Comparison of ENCODE assay signal across 9 mouse cellular contexts in genomic region chr3:154663976-154664581, GRCm38 (mm10). TPM values are rescaled to one million over a fixed set of nuclear protein-coding genes. Genes with fewer than 3 reads are reported as not detected.
DNase-seq lines count a peak whose midpoint lies in the region; ATAC-seq lines count a peak whose summit lies in the region.
"Had no signal": no experiment of that assay in that cellular context is flagged by ENCODE, and none has a peak within 500 bp of the region (broad histone marks: within the 10 kb centered on the region; RNA-seq: fewer than 3 reads in every experiment).

No protein-coding gene starts in this region.

- H3K27me3 ChIP-seq in forebrain, embryonic 12.5 days, result peaks cover 28% of the 10 kb centered on the region
- H3K27me3 ChIP-seq in hindbrain, embryonic 16.5 days (replicated peaks; ENCODE audit: control insufficient read depth, insufficient read depth, low read length), result no peaks in the 10 kb centered on the region
- H3K27me3 ChIP-seq in neural tube, embryonic 11.5 days (ENCODE audit: control insufficient read depth, insufficient read depth, low read length), result no peaks in the 10 kb centered on the region

- peaks cover 17% of the 10 kb centered on the region for H3K4me1 ChIP-seq in forebrain, embryonic 12.5 days
- peaks cover 17% of the 10 kb centered on the region for H3K4me1 ChIP-seq in hindbrain, embryonic 16.5 days (ENCODE audit: control insufficient read depth, insufficient read depth, low read depth, low read length)
- H3K4me1 ChIP-seq in neural tube, embryonic 11.5 days (ENCODE audit: control insufficient read depth, insufficient read depth, low read length), result no peaks in the 10 kb centered on the region

- 3% methylated on average over 20 of the region's 27 CpGs for WGBS in forebrain, embryonic 12.5 days
- WGBS in hindbrain, embryonic 16.5 days, result 1% methylated on average over 24 of the region's 27 CpGs
- WGBS in neural tube, embryonic 11.5 days, result 4% methylated on average over 25 of the region's 27 CpGs

- H3K36me3 ChIP-seq in forebrain, embryonic 12.5 days (replicated peaks), result no peaks in the 10 kb centered on the region
- no peaks in the 10 kb centered on the region for H3K36me3 ChIP-seq in hindbrain, embryonic 16.5 days (ENCODE audit: control insufficient read depth, insufficient read depth, low read length)
- no peaks in the 10 kb centered on the region for H3K36me3 ChIP-seq in neural tube, embryonic 11.5 days (ENCODE audit: control insufficient read depth, insufficient read depth, low read length)

- ATAC-seq in forebrain, embryonic 12.5 days (ENCODE audit: low FRiP score), result peak; percentile 90
- ATAC-seq in hindbrain, embryonic 16.5 days, result peak; percentile 93
- peak; percentile 79 for ATAC-seq in neural tube, embryonic 11.5 days (ENCODE audit: insufficient read depth, low FRiP score, low TSS enrichment)
- no peak for ATAC-seq in erythroblast, adult 5-6 weeks (replicated peaks; ENCODE audit: low FRiP score, poor library complexity, severe bottlenecking)

- H3K9me3 ChIP-seq in forebrain, embryonic 12.5 days, result no peaks in the 10 kb centered on the region
- H3K9me3 ChIP-seq in hindbrain, embryonic 16.5 days (ENCODE audit: control insufficient read depth, low read length), result no peaks in the 10 kb centered on the region
- H3K9me3 ChIP-seq in neural tube, embryonic 11.5 days (ENCODE audit: control insufficient read depth, low read length), result no peaks in the 10 kb centered on the region

- peak overlapping the region; percentile 76 for H3K27ac ChIP-seq in forebrain, embryonic 12.5 days
- peak overlapping the region; percentile 93 for H3K27ac ChIP-seq in hindbrain, embryonic 16.5 days (ENCODE audit: low read depth, low read length)
- 0 out of 2 replicates have a peak overlapping the region, but pooled peaks have one; percentile 4 for H3K27ac ChIP-seq in neural tube, embryonic 11.5 days (ENCODE audit: low read depth, low read length)

- peak overlapping the region; percentile 73 for H3K4me2 ChIP-seq in forebrain, embryonic 12.5 days
- H3K4me2 ChIP-seq in hindbrain, embryonic 16.5 days (ENCODE audit: low read length), result peak overlapping the region; percentile 71
- peak overlapping the region; percentile 63 for H3K4me2 ChIP-seq in neural tube, embryonic 11.5 days (ENCODE audit: low read depth)

- DNase-seq in ES-CJ7 (ENCODE audit: low read depth, low spot score), result peak; percentile 29
- DNase-seq in brain, adult 2 months (ENCODE audit: low read depth, low spot score), result peak; percentile 94
- peak; percentile 73 to 85 for DNase-seq in left cerebral cortex, adult 8-10 months (ENCODE audit: low spot score in 2 of 2)
- DNase-seq in neural tube, embryonic 11.5 days (ENCODE audit: low spot score), result peak; percentile 60
- DNase-seq in thymus, postnatal 25 days, result peak; percentile 75

- peak overlapping the region; percentile 60 for H3K9ac ChIP-seq in forebrain, embryonic 12.5 days
- peak overlapping the region; percentile 68 for H3K9ac ChIP-seq in hindbrain, embryonic 16.5 days (ENCODE audit: low read depth, low read length)
- peak overlapping the region; percentile 52 for H3K9ac ChIP-seq in neural tube, embryonic 11.5 days (ENCODE audit: low read length)

- peak overlapping the region; percentile 44 for H3K4me3 ChIP-seq in forebrain, embryonic 12.5 days (replicated peaks)
- peak overlapping the region; percentile 46 for H3K4me3 ChIP-seq in hindbrain, embryonic 16.5 days (ENCODE audit: low read length)
- peak overlapping the region; percentile 41 for H3K4me3 ChIP-seq in neural tube, embryonic 11.5 days (ENCODE audit: low read depth, low read length)
- H3K4me3 ChIP-seq: myocyte had no signal

RNA-seq across cellular contexts. Expression of gene Erich3, which starts 0.4 kb away (rescaled TPM):
- polyA plus RNA-seq in forebrain, embryonic 12.5 days (2016; fragmentation: Nextera tagmentation; extraction: Ambion mirVana), result 0.58 and 0.68 TPM in 2 replicates
- 2.3 and 2.4 TPM in 2 replicates for polyA plus RNA-seq in hindbrain, embryonic 16.5 days (2015; fragmentation: Nextera tagmentation; extraction: Ambion mirVana)
- total RNA-seq in left cerebral cortex, adult 8-10 months (2022), result 10 to 100 TPM; 13.9 to 16.2 (median 14.9) TPM
- 0.77 and 0.95 TPM in 2 replicates for polyA plus RNA-seq in neural tube, embryonic 11.5 days (2014; fragmentation: Nextera tagmentation; extraction: Ambion mirVana)
- total RNA-seq in erythroblast, adult 5-6 weeks (2015; ENCODE audit: low replicate concordance), result not detected in 2 replicates
- total RNA-seq in erythroblast, adult 5-6 weeks (2017; ENCODE audit: low replicate concordance), result not detected in 2 replicates
- polyA plus RNA-seq: myocyte had no signal

Comparison
In these comparisons a context has a peak if more than half of its experiments do, and no peak if none do; other contexts are left out.
1. DNase-seq: peak in every context shown above with its lines; median percentile 94 in brain, adult 2 months; 79 in left cerebral cortex, adult 8-10 months; 75 in thymus, postnatal 25 days; 60 in neural tube, embryonic 11.5 days; 29 in ES-CJ7.
2. H3K27ac ChIP-seq: peak in every context shown above with its lines; median percentile 93 in hindbrain, embryonic 16.5 days; 76 in forebrain, embryonic 12.5 days; 4 in neural tube, embryonic 11.5 days.